Mouse (Mus musculus) heart, embryonic 10.5 days (tissue): ENCODE results near the gene Hist2h3c2. TPM values are rescaled to one million over a fixed set of nuclear protein-coding genes. Genes with fewer than 3 reads are reported as not detected.

ENCODE experiments used
- DNase-seq: peaks from one replicate; pipeline ENCODE4 v3.0.0-alpha.2; 2017; ENCODE audit warnings: low spot score
- H3K27ac ChIP-seq: fragments of 300-500 bp; sonication (generic); 2 replicates; pipeline ENCODE4 v1.5.1; 2016; ENCODE audit warnings: mild to moderate bottlenecking
- H3K27me3 ChIP-seq: fragments of 300-500 bp; sonication (generic); 2 replicates; pipeline ENCODE4 v1.6.1; 2016; ENCODE audit warnings: mild to moderate bottlenecking; ENCODE audit not compliant: poor library complexity, insufficient read depth, severe bottlenecking
- H3K36me3 ChIP-seq: fragments of 300-500 bp; sonication (generic); 2 replicates; pipeline ENCODE4 v1.6.1; 2016; ENCODE audit warnings: mild to moderate bottlenecking, moderate library complexity
- H3K4me1 ChIP-seq: fragments of 300-500 bp; sonication (generic); 2 replicates; pipeline ENCODE4 v1.6.1; 2016; ENCODE audit warnings: mild to moderate bottlenecking
- H3K4me3 ChIP-seq: fragments of 300-500 bp; sonication (generic); 2 replicates; pipeline ENCODE4 v1.5.1; 2016; ENCODE audit warnings: mild to moderate bottlenecking, moderate library complexity
- H3K9me3 ChIP-seq: fragments of 300-500 bp; sonication (generic); 2 replicates; pipeline ENCODE4 v1.6.1; 2016; ENCODE audit warnings: mild to moderate bottlenecking, moderate library complexity
- WGBS: fragments of 180-500 bp; shearing (Covaris S2); methylation state at CpG from one replicate; pipeline ENCODE4 v1.1.7; 2016; 5-methylcytosine and 5-hydroxymethylcytosine counted together
- polyA plus RNA-seq: library from polyadenylated mRNA; unstranded; fragments of >200 nt; fragmentation: Nextera tagmentation; extraction: Ambion mirVana; gene quantifications from 2 replicates; pipeline ENCODE4 v1.2.1, GENCODE M21; 2016

Gene Hist2h3c2
- polyA plus RNA-seq, 1 experiment from 2014 or later = 5.1 TPM

DNA sequence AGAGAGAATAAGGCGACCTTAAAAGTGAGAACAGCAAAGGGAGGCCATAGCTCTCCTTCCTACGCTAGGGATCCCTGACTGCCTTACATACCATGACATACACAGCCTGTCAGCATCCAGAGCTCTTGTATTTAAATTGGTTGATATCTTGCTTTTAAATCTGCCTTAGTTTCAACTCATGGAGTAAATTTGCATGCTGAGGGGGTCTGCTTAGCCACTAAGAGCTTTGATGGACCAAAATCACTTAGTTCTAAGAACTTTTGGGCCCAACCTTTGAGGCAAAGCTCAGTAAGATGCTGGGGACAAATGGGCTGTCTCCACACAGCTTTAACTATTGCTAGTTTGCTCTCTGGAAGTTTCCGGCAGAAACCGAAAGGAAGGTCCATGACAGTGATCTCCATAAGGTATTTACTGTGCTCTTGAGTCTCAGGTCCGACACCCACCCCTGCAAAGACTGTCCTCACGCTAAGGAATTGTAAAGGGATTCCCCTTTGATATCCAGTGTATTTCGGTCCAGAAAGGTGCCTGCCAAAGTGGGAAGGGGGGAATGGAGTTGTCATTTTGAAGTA lies 1.5 kb downstream of the Hist2h3c2 start:
- WGBS = 28% methylated on average over 7 of the region's 7 CpGs

DNA sequence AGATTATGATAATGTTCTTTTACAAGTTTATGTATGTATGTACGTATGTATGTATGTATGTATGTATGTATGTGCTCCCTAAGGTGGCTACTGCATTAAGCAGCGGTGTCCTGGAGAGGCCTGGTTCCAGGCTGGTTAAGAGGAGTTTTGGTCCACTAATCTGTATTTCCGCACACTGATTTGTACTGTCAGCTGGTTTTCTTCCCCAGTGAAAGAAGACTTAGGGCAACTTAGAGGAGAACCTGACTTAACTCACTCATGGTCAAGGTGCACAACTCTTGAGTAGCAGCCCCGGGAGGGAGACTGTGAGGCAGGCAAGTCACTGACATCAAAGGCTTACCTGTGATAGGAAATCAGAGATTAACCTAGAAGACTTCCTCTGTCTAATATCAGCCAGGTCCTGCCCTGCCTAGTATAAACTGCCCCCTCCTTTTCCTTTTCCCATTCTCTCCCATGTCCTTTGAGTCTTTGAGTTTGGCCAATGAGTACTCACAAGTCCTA lies 2.0 kb downstream of the Hist2h3c2 start:
- Histone ChIP-seq H3K27me3 (no peaks in the 10 kb centered on the region), H3K9me3 (no peaks in the 10 kb centered on the region), H3K4me1 (peaks cover 15% of the 10 kb centered on the region; the same call in 1 of the 2 replicates), H3K36me3 (no peaks in the 10 kb centered on the region), H3K27ac (peak overlapping the region; percentile 84; the same call in 1 of the 2 replicates), H3K4me3 (peak overlapping the region; percentile 64)
- peak; percentile 77 for DNase-seq
- 77% methylated on average over 4 of the region's 4 CpGs for WGBS

More for the DNA sequence above, 1.5 kb downstream of the Hist2h3c2 start:
- Histone ChIP-seq H3K4me3 (peak overlapping the region; percentile 64), H3K36me3 (no peaks in the 10 kb centered on the region), H3K27ac (peak overlapping the region; percentile 84), H3K27me3 (no peaks in the 10 kb centered on the region), H3K4me1 (peaks cover 15% of the 10 kb centered on the region; the same call in 1 of the 2 replicates), H3K9me3 (no peaks in the 10 kb centered on the region)
- no peak for DNase-seq

DNA sequence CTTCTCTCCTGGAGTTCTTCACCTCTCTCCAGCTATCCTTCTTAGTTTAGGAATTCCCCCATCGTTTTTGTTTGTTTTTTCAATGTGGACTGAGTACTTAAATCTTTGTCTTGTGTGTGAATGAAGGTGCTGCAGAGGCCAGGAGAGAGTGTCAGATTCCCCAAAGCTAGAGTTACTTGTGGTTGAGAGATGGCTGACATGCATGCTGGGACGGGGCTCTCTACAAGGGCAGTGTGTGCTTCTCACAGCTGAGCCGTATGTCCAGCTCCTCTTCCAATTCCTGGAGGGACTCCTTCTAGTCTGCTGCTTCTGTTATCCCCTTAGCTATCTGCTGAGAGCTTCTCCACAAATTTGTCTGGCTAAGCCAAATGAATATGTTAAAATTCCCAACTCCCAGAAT lies 3.1 kb downstream of the Hist2h3c2 start:
- Histone ChIP-seq H3K4me1 (peaks cover 17% of the 10 kb centered on the region; the same call in 1 of the 2 replicates), H3K36me3 (no peaks in the 10 kb centered on the region), H3K9me3 (no peaks in the 10 kb centered on the region), H3K27ac (no peak overlapping the region), H3K4me3 (no peak overlapping the region), H3K27me3 (no peaks in the 10 kb centered on the region)
- 47% methylated on average over 3 of the region's 3 CpGs for WGBS
- no peak for DNase-seq

DNA sequence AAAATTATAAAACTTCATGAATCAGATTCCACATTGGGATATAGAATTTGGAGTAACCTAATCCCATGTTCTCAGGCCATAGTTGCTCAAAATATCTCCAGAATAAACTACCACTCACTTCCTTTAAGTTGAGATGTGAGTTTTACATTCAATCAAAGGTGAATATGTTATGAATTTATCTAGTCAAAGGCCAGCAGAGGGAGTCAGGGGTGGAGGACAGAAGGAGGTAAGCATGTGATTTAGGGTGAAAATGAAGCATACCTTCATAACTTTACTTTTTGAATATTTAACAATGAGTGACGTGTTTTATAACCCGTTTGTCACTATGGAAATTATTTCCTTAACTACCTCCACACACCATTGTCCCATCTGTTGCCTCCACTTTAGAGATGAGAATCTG lies 4.0 kb downstream of the Hist2h3c2 start:
- H3K9me3 ChIP-seq = no peaks in the 10 kb centered on the region
- no peak overlapping the region for H3K4me3 ChIP-seq
- no peaks in the 10 kb centered on the region for H3K36me3 ChIP-seq
- no peak for DNase-seq
- H3K27ac ChIP-seq = no peak overlapping the region
- H3K4me1 ChIP-seq = peaks cover 14% of the 10 kb centered on the region; the same call in 1 of the 2 replicates
- H3K27me3 ChIP-seq = no peaks in the 10 kb centered on the region
- WGBS = 74% methylated on average over 2 of the region's 2 CpGs

DNA sequence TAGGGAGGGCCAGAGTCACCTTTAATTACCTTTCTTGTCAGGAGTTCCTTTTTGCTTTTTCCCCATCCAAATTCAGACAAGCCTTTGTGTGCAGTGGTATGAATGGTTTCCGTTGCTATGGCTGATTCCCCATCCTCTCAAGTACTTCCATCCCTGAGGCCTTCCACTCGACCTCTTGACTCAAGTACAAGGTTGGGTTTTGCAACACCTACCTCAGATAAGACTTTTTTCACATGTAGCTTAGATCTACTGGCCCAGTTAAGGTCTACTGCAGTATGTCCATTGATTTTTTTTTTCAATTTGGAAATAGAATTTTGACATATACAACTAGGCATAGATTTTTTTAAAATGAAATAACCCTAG lies 7.2 kb downstream of the Hist2h3c2 start:
- no peak overlapping the region for H3K4me3 ChIP-seq
- H3K27ac ChIP-seq = no peak overlapping the region
- no peaks in the 10 kb centered on the region for H3K9me3 ChIP-seq
- WGBS = 49% methylated on average over 2 of the region's 2 CpGs
- peaks cover 12% of the 10 kb centered on the region for H3K4me1 ChIP-seq
- no peaks in the 10 kb centered on the region for H3K36me3 ChIP-seq
- DNase-seq = no peak
- no peaks in the 10 kb centered on the region for H3K27me3 ChIP-seq

DNA sequence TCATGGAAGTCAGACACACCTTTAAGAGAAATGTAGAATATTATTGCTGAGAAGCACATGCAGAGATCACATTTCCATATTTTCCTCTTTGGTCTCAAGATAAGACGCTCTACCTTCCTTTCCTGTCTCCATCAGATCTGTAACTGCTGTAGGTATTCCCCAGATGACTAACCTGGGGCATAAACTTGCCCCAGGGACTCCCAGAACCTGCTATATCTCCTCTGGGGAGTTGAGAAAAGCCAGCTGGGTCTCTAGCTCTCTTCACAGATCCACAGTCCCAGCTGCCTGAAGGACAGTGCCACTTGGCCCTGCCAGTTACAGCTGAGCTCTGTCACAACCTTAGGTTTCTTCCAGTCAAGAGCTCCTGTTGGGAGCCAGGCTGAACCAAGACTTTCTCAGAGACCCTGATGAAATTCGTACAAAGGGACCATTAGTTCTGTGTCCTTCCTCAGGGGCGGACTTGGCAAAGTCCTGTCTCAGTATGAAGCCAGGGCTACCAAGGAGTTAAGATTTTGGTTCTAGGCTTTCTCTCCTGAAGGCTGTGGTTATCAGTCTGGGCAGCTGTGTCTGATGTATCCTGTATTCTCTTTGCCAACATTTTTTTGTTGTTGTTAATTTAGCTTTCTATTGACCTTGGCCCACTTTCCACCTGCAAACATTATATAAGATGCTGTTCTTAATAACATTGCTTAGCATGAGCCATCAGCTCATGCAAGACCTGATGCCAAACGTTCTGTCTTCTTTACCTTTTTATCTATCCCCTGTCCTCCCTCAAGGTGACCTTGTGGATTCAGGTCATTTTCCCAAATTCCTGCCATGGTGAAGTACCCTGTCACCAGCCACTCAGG lies 7.8 kb downstream of the Hist2h3c2 start:
- 64% methylated on average over 4 of the region's 4 CpGs for WGBS
- DNase-seq = no peak
- H3K36me3 ChIP-seq = no peaks in the 10 kb centered on the region
- no peak overlapping the region for H3K27ac ChIP-seq
- no peak overlapping the region for H3K4me3 ChIP-seq
- no peaks in the 10 kb centered on the region for H3K9me3 ChIP-seq
- H3K4me1 ChIP-seq = peaks cover 17% of the 10 kb centered on the region
- H3K27me3 ChIP-seq = no peaks in the 10 kb centered on the region

DNA sequence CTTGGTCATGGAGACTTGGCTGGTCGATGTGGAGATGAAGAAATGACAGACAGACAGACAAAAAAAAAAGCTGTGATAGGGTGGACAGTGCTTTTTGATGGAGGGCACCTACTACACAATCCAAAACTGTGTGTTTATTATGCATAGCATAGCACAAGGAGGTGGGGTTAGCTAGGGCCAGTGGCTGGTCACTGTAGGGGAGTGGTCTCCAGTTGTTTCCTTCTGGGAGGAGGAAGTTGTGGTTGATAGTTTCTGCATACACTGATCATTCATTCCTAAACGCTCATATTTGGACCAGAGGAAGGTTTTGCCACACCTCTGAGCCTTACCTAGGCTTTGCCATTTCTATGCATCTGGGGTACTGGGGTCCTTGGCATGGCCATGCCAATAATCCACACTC lies 8.5 kb downstream of the Hist2h3c2 start:
- Histone ChIP-seq H3K9me3 (no peaks in the 10 kb centered on the region), H3K27ac (no peak overlapping the region), H3K36me3 (no peaks in the 10 kb centered on the region), H3K4me1 (peaks cover 24% of the 10 kb centered on the region), H3K27me3 (no peaks in the 10 kb centered on the region), H3K4me3 (no peak overlapping the region)
- WGBS = 64% methylated on average over 2 of the region's 2 CpGs
- DNase-seq = no peak

DNA sequence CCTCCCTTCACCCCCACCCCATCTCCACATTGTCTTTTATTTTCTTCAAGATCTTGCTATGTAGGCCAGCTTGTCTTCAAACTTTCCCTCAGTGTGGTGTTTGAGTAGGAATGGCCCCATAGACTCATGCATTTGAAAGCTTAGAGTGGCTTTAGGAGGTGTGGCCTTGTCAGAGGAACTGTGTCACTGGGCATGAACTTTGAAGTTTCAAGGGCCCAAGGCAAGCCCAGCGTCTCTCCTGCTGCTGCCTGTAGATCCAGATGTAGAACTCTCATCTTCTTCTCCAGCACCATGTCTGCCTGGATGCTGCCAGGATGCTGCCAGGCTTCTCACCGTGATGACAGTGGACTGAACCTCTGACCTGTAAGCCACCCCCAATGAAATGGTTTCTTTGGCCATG lies 10.1 kb downstream of the Hist2h3c2 start:
- Histone ChIP-seq H3K4me3 (no peak overlapping the region), H3K27me3 (no peaks in the 10 kb centered on the region), H3K36me3 (no peaks in the 10 kb centered on the region), H3K9me3 (no peaks in the 10 kb centered on the region), H3K4me1 (peaks cover 33% of the 10 kb centered on the region), H3K27ac (no peak overlapping the region)
- WGBS = 58% methylated on average over 2 of the region's 2 CpGs
- DNase-seq = no peak

DNA sequence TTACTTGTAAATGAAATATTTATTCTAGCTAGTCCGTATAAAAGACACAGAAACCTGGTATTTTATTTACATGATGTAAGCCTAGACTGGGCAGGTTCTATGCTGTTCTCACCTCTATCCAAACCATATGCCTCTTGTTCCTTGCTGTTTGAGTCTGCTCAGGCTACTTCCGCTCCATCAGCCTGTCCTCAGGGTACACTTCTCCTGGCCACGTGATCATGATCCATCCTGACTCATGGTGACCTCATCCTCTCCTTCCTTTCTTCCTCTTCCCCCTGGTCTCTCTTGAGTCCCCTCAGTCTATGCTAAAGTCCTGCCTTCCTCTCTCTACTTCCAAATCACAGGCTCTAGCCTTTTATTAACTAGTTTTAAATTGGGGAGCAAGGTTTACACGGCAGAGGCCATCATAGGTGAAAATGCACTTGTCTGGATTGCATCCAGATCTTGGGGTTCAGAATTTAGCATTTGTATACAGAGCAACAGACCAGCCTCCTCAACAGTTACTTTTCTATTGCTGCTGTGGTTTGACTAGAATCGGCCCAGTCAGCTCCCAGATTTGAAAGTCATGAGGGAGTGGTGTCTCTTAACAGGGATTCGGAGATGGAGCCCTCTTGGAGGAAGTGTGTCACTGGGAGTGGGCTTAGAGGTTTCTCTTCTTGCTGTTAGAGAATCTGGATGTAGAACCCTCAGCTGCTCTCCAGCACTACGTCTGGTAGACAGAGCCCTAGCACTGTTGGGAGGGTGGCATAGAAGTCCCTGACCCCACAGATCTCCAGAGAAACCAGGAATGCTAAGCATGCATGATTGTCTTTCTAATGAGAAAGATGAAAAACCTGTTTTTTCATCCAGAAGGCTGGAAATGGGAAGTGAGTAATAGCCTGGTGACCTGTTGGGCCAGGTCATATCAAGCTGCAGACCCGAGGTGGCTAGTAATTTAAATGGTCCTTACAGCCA lies 12.0 kb downstream of the Hist2h3c2 start:
- H3K4me1 ChIP-seq = peaks cover 39% of the 10 kb centered on the region
- H3K27me3 ChIP-seq = no peaks in the 10 kb centered on the region
- H3K9me3 ChIP-seq = no peaks in the 10 kb centered on the region
- no peaks in the 10 kb centered on the region for H3K36me3 ChIP-seq
- H3K27ac ChIP-seq = 0 out of 2 replicates have a peak overlapping the region, but pooled peaks have one; percentile 59
- WGBS = 69% methylated on average over 8 of the region's 8 CpGs
- H3K4me3 ChIP-seq = no peak overlapping the region
- DNase-seq = no peak

DNA sequence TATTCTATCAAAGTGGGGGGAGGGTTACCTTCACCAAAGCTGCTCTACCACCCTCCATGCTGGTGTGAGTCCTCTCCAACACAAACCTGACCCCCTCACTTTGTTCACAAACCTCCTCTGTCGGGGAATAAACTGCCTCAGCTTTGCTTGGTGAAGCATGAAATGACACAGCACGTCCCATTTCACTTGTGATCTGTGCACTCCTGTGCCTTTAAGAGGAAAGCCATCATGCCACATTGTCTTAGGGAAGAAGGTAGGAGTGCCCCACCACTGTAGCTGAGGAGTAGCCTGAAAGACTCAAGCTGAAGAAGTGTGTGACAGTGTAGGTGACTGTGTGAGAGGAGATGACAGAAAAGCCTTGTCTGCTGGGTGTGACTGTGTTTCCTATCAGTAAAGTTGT lies 13.5 kb downstream of the Hist2h3c2 start:
- H3K4me3 ChIP-seq = no peak overlapping the region
- H3K27ac ChIP-seq = peak overlapping the region; percentile 57; the same call in 1 of the 2 replicates
- WGBS = 41% methylated on average over 2 of the region's 2 CpGs
- peaks cover 41% of the 10 kb centered on the region for H3K4me1 ChIP-seq
- DNase-seq = no peak
- H3K36me3 ChIP-seq = no peaks in the 10 kb centered on the region
- no peaks in the 10 kb centered on the region for H3K9me3 ChIP-seq
- no peaks in the 10 kb centered on the region for H3K27me3 ChIP-seq

DNA sequence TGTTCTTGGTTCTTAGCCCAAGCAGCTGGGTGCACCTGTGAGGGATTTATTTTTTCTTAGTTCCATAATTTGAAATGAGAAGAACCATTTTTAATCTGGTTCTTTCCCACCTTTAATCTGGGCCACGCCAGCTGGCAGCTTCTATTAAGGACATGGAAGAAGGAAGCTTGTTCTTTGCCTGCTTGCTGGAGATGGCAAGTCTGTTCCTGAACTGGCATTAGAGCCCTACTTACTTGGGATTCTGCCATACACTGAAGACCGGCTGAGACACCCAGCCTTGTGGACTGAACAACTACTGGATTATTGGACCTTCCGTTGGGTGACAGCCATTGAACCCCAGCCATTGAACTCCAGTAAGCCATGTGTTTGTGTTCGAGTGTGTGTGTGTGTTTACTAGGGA lies 16.2 kb downstream of the Hist2h3c2 start:
- Histone ChIP-seq H3K4me3 (no peak overlapping the region), H3K36me3 (no peaks in the 10 kb centered on the region), H3K4me1 (peaks cover 48% of the 10 kb centered on the region), H3K9me3 (no peaks in the 10 kb centered on the region), H3K27me3 (no peaks in the 10 kb centered on the region), H3K27ac (no peak overlapping the region)
- no peak for DNase-seq
- WGBS = 91% methylated on average over 4 of the region's 4 CpGs

DNA sequence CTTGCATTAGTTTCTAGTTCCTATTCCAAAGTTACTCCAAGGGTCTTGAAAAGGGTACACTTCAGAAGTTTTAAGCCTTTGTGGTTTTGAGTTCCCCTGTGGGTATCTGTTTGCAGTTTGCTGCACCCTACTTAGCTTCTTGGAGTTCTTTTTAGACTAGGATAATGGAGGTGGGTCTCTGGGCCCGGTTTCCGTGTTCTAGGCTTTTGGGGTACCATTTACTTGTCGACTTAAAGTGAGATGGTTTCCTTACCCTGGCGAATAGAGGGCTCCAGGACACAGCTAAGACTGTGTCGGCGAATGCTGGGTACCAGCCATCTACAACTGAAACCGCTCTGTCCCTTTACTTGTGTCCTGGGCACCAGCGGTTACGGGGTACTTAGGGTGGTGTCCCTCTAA lies 17.3 kb downstream of the Hist2h3c2 start:
- Histone ChIP-seq H3K9me3 (no peaks in the 10 kb centered on the region), H3K4me1 (peaks cover 40% of the 10 kb centered on the region), H3K27me3 (no peaks in the 10 kb centered on the region), H3K27ac (peak overlapping the region; percentile 94), H3K4me3 (peak overlapping the region; percentile 71), H3K36me3 (no peaks in the 10 kb centered on the region)
- no peak for DNase-seq
- WGBS = 33% methylated on average over 9 of the region's 9 CpGs
